Mouse (Mus musculus) right cerebral cortex, adult 2 months (tissue): Measurements from ENCODE around the gene Epha6.
A peak's percentile ranks its signal among the peaks of the same experiment; 100 is the strongest.

ENCODE experiments used
- DNase-seq, 2 experiments: peaks; one replicate each; pipeline ENCODE4 v3.0.0; 2021 to 2022; ENCODE audit warnings: low spot score in 2 of 2

The Epha6 gene

DNA sequence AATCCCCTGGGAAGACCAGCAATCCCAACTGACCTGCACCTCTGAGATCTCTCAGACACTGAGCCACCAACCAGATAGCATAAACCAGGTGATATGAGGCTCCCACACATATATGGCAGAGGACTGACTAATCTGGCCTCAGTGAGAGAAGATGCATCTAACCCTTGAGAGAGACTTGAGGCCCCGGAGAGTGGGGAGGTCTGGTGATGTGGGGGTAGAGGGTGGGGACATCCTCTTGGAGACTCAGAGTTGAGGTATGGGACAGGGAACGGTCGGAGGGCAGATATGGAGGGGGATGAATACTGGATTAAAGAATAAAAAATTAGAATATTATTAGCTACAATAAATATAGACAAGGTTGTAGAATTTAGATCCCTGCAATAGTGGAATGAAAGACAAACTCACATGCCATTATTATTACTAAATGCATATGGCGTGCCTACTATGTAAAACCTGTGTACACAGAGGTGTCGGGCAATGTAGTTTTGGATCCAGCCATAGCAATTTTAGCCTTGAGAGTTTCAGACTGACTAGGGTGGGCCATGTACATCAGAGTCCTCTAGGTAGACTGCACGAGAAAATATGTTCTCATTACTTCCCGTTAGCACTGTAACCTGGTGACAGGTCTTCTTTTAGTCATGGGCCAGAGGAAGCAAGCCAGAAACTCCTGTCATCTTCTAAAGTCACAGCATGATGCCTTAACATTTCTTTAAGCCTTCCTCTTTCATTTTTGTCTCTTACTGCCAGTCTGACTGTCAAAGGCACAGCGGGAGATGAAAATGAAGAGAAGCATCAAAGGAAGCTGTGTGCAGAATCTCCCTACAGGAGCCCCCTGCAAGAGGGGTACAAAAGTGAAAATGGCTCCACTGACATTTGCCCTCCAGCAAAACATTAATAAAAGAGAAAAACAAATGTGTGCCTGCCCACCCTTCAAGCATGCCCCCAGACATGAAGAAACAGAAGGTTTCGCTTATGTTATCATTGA is 338.7 kb downstream of the Epha6 start:
- no peak for DNase-seq

- no peak for DNase-seq
Observed at GRCm38 (mm10) chr16:60264719-60265508, 340.4 kb downstream of the Epha6 start.

DNA sequence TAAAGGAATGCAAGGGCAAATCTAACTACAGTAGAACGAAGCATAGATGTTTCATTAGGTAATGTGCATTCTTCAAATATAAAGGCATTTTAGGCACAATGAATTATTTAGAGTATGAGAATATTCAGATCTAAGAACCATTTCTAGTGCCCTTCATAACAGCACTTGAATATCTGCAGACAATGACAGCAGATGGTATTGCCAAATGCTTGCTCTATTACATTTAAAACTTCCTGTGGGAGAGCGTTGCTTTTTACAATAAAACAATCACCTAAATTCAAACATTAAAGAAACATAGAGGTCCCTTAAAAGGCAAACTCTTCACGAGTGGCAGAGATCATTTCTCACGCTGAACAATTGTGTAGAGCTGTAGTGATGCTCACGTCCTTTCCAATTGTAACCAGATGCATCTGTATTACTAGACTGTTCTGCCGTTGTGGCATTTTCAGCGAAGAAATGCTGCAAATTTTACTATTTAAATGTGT is 347.1 kb downstream of the Epha6 start:
- peak in 1 of 2 experiments; percentile 17 for DNase-seq

- DNase-seq: no peak
Observed at GRCm38 (mm10) chr16:60257623-60258022, 347.7 kb downstream of the Epha6 start.

DNA sequence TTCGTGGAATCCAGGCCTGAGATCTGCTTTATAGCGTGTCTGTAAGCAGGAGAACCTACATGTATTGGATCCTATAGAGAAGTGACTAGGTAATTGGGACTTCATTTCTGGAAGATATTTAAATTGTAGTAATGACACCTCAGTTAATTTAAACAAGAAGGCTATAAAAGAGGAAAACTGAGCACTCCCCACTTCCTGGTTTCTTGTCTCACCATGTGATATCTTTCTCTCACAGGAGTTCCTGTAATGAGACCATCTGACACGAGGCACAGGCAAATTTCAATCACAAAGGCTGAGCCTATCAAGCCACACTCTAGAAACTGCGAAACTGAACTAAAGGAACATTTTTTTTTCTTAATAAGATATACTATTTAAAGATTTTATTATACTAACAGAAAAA is 348.3 kb downstream of the Epha6 start:
- no peak for DNase-seq

GRCm38 (mm10) chr16:60239356-60240190 is 365.8 kb downstream of the Epha6 start:
- DNase-seq: no peak

DNA sequence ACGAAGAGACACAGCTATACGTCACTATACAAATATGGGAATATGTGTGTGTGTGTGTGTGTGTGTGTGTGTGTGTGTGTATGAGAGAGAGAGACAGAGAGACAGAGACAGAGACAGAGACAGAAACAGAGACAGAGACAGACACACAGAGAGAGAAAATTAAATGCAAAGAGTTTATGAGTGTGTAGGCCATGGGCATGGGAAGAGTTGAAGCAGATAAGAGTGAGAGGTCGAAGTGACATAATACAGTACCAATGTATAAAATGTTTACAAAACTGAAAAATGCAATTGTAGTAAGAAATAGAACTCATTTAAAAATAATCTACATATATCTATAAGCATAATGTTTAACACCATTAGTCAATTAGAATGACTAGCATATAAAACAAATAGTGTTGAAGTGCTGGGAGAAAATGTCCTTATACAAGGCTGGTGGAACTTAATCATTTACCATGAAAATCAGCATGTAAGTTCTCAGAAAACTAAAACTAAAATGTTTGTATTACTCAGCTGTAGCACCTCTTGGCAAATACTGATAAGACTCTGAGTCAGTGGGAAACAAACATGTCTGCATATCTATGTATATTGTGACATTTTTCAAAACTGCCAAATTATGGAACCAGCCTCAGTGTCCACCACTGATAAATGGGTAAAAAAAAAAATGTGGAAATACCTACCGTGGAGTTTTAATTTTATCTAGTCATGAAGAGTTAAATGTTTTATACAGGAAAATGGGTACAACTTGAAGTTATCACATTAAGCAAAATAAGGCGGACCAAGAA is 371.2 kb downstream of the Epha6 start:
- DNase-seq: no peak

GRCm38 (mm10) chr16:60232982-60233381 is 372.3 kb downstream of the Epha6 start:
- no peak for DNase-seq

GRCm38 (mm10) chr16:60209151-60209550 is 396.2 kb downstream of the Epha6 start:
- DNase-seq: no peak

DNA sequence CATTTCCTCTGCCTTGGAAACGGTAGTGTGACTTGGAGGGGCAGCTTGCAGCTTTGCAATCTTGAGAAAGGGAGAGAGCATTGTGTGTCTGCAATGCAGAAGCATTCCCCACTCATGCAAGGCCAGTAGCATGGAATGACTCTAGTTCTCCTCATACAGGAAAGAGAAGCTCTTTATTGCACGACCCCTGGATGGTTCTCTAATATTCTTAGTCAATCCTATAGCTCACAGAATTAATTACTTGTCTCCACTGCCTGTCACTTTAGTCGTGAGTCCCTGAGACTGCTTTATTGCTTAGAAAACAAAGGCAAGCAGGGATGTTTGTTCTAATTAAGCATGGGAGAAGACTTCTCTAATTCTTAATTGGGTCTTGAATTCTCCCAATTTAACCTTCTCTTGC is 429.8 kb downstream of the Epha6 start:
- no peak for DNase-seq

DNA sequence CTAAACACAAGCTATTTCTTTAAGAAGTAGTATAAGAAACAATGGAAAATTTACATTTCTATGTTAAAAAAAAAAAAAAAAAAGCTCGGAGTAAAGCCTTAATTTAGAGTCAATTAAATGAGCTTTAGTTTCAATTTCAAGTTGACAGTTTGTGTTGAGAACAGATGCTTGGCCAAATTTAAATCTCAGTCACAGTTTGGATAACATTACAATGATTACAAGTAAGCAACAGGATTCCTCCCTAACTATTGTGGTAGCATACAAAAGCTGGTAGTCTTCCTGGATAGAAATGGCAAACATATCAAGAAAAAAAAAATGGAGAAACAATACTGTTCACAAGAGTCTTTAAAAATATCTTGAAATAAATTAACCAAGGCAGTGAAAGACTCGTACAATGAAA is 452.9 kb downstream of the Epha6 start:
- DNase-seq: no peak

DNA sequence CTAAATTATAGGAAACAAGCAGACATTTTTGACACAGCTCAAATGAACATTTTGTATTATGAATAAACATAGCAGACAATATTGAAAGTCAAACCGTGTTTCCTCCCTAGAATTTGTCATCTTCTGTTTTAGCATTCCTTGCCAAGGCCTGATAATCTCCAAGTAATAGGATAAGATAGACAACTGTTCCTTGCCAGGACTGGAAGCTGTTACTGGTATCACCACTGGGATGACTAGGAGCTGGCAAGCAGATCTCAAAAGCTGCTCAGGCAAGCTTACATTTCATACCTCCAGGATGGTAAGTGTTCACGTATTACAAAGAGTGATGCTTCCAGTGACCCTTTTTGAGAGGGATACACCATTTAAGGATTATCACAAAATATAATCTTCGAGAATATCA is 461.0 kb downstream of the Epha6 start:
- no peak for DNase-seq

DNA sequence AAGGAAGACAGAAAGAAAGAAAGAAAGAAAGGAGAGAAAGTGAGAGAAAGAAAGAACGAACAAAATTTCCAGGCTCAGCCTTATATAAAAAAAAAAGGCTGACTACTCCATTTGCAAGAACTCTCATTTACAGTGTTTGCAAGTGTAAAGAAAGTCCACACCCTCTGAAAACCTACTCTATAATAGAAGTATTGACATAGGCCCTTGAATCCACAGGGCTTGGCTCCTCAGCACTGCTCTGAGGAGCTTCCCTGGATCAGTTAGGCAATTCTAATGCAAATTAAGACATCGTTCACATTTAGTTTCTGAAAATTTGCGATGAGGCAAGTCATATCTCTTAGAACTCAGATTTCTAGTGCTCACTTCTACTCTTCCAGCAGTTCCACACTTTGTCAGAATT is 483.9 kb downstream of the Epha6 start:
- DNase-seq: no peak

DNA sequence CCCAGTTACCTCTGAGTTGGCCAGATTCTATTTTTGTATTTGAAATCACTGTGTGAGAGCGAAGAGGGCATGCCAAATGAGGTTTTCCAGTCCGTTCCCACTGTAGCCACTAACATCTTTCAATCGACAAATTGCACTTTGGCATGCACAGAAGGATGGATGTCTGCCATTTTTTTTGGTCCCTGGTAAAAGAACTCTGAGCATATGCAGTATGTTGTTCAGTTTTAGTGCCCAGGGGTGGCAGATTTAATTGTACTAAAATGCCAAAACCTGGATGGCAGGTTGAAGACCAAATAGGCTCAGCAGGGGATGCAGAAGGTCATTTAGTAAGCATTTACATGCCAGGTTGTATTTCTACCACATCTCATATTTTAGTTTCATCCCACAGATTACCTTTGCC is 503.1 kb downstream of the Epha6 start:
- DNase-seq: no peak

DNA sequence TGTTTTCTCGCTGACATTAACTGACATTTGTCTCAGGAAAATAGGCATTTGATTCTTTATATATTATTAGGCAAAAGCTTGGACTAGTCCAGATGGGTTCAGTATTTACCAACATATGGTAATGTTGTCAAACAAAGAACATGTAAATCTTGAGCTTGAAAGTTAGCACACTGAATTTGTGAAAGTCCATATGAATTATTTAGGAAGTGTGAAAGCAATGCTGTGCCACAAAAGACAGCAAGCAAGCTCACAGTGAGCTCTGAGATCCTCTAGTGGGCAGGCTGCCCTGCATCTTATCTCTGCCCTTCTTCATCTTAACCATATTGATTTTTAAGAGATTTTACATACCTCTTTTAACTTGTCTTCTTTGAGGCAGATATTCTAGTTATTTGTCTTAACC is 510.0 kb downstream of the Epha6 start:
- DNase-seq: no peak

DNA sequence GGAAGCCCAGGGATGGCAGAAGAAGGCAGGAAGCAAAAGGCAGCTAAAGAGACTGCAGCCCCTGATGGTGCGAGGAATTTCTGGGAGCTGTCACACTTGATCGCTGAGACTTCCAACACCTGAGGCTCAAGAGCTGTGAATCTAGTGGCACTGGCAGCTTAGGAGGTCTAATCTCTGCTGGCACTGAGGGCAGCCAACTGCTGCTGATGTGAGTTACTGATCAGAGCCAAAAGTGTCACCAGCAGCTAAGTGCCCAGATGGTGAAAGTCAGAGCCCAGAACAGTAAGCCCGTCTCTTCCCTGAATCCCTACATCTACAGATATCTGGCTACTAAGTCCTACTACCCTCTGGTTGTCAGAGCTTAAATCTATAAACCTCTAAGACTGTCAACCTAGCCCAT is 518.4 kb downstream of the Epha6 start:
- no peak for DNase-seq

DNA sequence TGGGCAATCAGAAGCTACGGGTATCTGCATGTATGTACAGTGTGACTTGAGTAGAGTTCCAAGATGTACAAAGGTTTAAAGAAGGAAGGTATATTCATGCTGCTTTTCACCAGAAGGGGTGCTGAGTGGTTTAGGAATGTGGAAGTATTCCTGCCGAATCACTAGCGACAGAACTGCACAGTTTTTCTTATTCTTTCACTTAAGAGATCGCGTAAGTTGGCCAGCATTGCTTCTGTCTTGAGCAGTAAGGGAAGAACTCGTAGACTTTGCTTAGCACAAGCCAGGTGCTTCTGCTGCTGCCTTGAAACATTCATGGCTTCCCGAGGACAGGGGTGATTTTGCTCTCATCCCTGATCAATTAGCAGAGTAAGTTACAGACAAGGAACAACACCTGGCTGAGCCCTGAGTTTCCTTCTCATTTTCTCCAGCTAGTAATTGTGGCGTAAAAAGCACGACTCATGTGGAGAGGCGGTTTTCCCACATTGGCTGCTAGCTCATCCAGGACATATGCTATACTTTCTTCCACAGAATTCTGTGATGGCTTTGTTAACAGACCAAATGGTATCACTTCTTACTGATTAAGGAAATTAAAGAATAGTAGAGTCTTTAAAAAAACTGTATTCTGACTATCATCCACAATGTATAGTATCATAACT is 534.7 kb downstream of the Epha6 start:
- peak; percentile 28 to 39 for DNase-seq

DNA sequence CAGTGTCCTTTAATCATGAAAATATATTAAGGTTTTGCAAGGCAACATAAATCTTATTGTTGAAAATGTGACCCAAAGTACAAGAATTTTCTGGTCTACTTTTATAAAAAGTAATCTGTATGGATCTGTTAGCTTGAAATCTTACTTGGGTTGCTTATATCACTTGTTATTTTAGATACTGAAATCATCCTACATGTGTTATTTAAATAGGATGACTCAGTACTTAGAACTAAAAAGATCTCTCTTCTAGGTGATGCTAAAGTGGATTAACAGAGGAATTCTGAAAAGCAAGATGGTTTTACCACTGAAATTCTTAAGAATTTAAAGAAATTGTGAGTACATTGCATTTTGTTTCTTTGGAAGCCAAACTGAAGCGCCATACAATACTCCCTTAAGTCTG is 561.5 kb downstream of the Epha6 start:
- no peak for DNase-seq

GRCm38 (mm10) chr16:60028381-60028780 is 577.0 kb downstream of the Epha6 start:
- DNase-seq: no peak

DNA sequence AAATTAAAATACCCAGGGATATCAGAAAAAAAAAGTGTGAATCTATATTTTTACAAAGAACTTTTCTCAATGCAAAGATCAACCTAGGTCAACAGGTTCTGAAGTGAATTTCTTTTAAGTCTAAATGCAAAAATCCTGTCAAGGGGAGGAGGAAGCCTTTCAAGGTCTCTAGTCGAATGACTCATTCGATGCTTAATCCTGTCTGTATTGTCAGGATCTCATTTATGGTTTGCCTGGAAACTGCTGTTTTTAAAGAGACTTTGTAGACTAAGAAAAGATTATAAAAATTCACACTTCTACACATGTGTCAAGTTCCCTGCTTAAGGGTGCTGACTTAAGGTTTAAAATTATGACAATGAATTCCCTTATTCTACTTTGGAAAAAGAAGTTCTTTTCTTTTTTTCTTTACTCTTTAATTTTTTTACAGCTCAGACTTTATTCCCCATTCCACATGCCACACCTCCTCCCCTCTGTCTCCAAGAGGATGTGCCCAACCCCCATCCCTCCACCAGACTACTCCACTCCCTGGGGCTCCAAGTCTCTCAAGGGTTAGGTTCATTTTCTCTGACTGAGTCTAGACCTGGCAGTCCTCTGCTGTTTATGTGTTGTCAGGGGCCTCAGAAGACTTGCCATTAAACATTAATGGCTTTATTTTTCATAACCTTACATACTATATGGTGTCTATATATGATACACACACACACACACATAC is 598.3 kb downstream of the Epha6 start:
- no peak for DNase-seq
